Mouse (Mus musculus): Measurements from ENCODE around the gene Rps6ka1. TPM values are rescaled to one million over a fixed set of nuclear protein-coding genes. Genes with fewer than 3 reads are reported as not detected.

Rps6ka1 gene
- polyA plus RNA-seq, 1 experiment from 2014 or later = 34.9 TPM

DNA sequence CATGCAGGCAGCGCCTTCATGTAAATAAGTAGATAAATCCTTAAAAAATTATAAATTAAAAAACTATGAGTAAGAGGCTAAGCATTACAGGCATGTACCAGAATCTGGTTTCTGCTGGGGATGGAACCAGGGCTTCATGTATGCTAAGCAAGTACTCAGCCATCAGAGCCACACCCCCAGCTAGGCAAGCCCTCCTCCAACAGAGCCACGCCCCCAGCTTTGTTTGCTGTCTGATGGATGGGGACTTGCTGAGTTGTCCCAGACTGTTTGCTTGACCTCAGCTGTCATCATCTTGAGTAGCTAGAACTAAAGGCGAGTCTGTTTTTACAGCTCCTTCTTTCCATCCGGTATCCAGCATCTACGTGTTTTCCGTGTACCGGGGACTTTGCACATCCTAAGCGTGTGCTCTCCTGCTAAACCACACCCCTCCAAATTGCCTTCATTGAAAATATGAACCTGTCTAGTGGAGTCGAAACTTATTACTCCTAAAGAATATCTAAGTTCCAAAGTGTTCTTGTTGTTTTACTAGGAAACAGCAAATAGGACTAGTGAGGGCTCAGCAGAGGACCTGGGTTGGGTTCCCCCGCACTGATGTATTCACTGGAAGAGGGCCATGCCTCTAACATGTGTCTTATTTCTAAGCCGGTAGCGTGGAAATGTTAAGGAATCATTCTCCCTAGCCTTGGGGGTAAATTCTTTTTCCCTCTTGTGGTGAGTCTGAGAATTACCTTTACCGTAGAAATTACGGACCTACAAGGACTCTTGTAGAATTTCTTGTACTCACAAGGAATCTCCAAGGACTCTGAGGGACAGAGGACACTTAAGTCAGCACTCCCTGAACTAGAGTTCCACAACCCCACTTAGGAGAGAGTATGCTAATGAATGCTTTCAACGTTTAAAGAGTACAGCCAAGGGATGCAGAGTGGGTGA is 54.4 kb downstream of the Rps6ka1 start:
- 69% methylated on average over 15 of the region's 15 CpGs for WGBS
- Histone ChIP-seq H3K4me2 (ENCODE audit: low read depth, low read length) (no peak overlapping the region), H3K9ac (replicated peaks; ENCODE audit: low read length) (no peak overlapping the region), H3K36me3 (replicated peaks; ENCODE audit: control insufficient read depth, insufficient read depth, low read depth, low read length) (no peaks in the 10 kb centered on the region), H3K27ac (replicated peaks; ENCODE audit: low read depth, low read length) (no peak overlapping the region), H3K9me3 (replicated peaks; ENCODE audit: control insufficient read depth, low read length) (no peaks in the 10 kb centered on the region), H3K4me1 (ENCODE audit: control insufficient read depth, insufficient read depth, low read length) (no peaks in the 10 kb centered on the region; the same call in 1 of the 2 replicates), H3K4me3 (ENCODE audit: low read depth, low read length) (no peak overlapping the region), H3K27me3 (ENCODE audit: control insufficient read depth, insufficient read depth, low read length) (no peaks in the 10 kb centered on the region)
- DNase-seq (ENCODE audit: low spot score) = peak; percentile 51
- no peak for ATAC-seq (replicated peaks; ENCODE audit: insufficient number of reproducible peaks, low FRiP score, low TSS enrichment, low read depth)

DNA sequence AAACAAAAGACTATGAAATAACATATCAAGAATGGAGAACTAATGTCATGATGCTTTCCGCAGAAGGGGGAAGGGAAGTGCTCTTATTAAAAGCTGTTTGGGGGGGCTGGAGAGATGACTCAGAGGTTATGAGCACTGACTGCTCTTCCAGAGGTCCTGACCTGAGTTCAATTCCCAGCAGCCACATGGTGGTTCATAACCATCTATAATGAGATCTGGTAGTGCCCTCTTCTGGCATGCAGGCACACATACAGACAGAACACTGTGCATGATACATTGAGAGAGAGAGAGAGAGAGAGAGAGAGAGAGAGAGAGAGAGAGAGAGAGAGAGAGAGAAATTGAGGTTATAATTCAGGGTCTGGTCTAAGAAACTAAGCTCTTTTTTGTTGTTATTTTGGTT is 57.1 kb downstream of the Rps6ka1 start:
- Histone ChIP-seq H3K9me3 (replicated peaks; ENCODE audit: control insufficient read depth, low read length) (no peaks in the 10 kb centered on the region), H3K27me3 (ENCODE audit: control insufficient read depth, insufficient read depth, low read length) (no peaks in the 10 kb centered on the region), H3K36me3 (replicated peaks; ENCODE audit: control insufficient read depth, insufficient read depth, low read depth, low read length) (no peaks in the 10 kb centered on the region), H3K4me3 (ENCODE audit: low read depth, low read length) (no peak overlapping the region), H3K9ac (replicated peaks; ENCODE audit: low read length) (no peak overlapping the region), H3K27ac (replicated peaks; ENCODE audit: low read depth, low read length) (no peak overlapping the region), H3K4me1 (ENCODE audit: control insufficient read depth, insufficient read depth, low read length) (no peaks in the 10 kb centered on the region; the same call in 1 of the 2 replicates), H3K4me2 (ENCODE audit: low read depth, low read length) (no peak overlapping the region)
- ATAC-seq (replicated peaks; ENCODE audit: insufficient number of reproducible peaks, low FRiP score, low TSS enrichment, low read depth) (no peak), DNase-seq (ENCODE audit: low spot score) (no peak)
- WGBS = 100% methylated on average over 1 of the region's 1 CpGs

DNA sequence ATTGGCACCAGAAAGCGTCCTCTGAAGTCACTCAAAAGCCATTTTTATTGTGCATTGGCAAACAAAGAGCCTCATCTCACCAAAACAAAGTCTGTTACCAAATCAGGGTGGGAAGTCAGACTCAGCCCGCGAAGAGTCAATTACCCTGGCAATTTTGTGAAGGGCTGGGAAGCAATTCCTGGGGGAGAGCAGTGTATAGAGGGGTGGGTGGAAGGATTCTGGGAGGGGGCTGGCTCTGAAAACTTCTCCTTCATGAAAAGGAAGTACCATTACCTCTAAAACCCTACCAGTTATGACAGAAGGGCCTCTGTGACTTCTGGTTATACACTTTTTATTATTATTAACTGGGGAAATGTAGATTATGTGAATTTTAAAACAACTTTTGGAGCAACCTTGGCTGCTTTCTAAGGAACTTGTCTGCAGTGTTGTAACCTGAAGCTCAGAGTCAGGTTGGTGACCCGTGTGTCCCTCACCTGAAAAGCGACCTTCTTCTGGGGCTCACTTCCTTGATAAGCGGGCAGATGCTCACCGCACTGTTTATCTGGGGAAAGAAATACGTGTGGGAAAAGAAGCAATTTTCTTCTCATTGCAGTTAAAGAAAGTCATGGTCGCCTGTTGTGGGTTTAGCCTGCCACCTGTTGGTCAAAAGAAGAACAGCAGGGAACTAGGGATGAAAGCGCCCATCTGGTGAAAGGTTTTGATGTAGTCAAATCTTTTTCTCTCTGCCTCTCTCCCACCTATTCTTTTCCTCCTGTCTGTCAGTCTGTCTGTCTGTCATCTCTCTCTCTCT is 58.1 kb downstream of the Rps6ka1 start:
- 4% methylated on average over 10 of the region's 10 CpGs for WGBS
- Histone ChIP-seq H3K27ac (replicated peaks; ENCODE audit: low read depth, low read length) (no peak overlapping the region), H3K4me3 (ENCODE audit: low read depth, low read length) (no peak overlapping the region), H3K4me2 (ENCODE audit: low read depth, low read length) (no peak overlapping the region; the same call in 1 of the 2 replicates), H3K36me3 (replicated peaks; ENCODE audit: control insufficient read depth, insufficient read depth, low read depth, low read length) (no peaks in the 10 kb centered on the region), H3K9ac (replicated peaks; ENCODE audit: low read length) (no peak overlapping the region), H3K4me1 (ENCODE audit: control insufficient read depth, insufficient read depth, low read length) (no peaks in the 10 kb centered on the region; the same call in 1 of the 2 replicates), H3K27me3 (ENCODE audit: control insufficient read depth, insufficient read depth, low read length) (no peaks in the 10 kb centered on the region), H3K9me3 (replicated peaks; ENCODE audit: control insufficient read depth, low read length) (no peaks in the 10 kb centered on the region)
- DNase-seq (ENCODE audit: low spot score) (peak; percentile 84), ATAC-seq (replicated peaks; ENCODE audit: insufficient number of reproducible peaks, low FRiP score, low TSS enrichment, low read depth) (no peak)

DNA sequence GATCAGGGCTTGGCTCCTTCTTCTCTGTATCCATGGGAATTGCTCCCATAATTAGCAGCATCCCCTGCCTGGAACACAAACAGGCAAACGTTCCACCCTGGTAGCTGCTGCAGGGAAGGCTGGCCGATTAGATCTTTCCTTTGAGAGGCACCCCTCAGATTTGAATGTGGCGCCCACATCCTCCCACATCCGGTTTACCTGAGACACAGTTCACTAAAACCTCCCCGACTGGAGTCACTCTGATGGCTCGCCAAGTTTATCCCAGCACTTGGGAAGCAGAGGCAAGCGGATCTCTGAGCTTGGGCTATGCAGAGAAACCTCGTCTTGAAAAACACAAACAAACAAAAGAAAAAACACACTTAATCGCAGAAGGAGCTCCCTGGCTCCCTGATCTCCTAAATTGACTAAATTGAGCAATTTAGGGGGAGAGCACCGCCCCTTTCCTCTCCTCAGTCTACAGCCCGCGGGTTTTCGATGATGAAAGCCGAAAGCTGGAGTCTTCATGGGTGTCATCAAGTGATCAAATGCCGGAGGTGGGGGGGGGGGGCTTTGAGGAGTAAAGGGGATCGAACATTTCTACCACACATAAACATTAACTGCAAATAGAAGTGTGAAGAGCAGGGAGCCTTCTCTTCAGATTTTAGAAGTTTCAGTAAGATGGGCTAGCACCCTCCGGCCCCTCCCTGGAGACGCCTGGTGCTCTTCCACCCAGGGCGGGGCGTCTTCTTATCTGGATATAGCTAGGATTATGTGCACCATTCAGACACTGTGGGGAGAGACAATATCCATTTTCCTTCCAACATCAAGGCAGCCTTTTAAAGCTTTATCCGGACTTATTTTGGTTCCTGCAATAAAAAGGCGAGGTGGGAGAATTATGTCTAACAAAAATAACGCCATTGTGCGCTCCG is 59.5 kb downstream of the Rps6ka1 start:
- Histone ChIP-seq H3K9me3 (replicated peaks; ENCODE audit: control insufficient read depth, low read length) (no peaks in the 10 kb centered on the region), H3K4me1 (ENCODE audit: control insufficient read depth, insufficient read depth, low read length) (no peaks in the 10 kb centered on the region; the same call in 1 of the 2 replicates), H3K36me3 (replicated peaks; ENCODE audit: control insufficient read depth, insufficient read depth, low read depth, low read length) (no peaks in the 10 kb centered on the region), H3K4me2 (ENCODE audit: low read depth, low read length) (peak overlapping the region; percentile 16; the same call in 1 of the 2 replicates), H3K27ac (replicated peaks; ENCODE audit: low read depth, low read length) (no peak overlapping the region), H3K9ac (replicated peaks; ENCODE audit: low read length) (0 out of 2 replicates have a peak overlapping the region, but pooled peaks have one; percentile 18), H3K27me3 (ENCODE audit: control insufficient read depth, insufficient read depth, low read length) (no peaks in the 10 kb centered on the region), H3K4me3 (ENCODE audit: low read depth, low read length) (no peak overlapping the region)
- ATAC-seq (replicated peaks; ENCODE audit: insufficient number of reproducible peaks, low FRiP score, low TSS enrichment, low read depth) = no peak
- whole genome bisulfite sequencing = 30% methylated on average over 25 of the region's 25 CpGs
- DNase-seq (ENCODE audit: low spot score) = no peak

- Histone ChIP-seq H3K9me3 (replicated peaks; ENCODE audit: control insufficient read depth, low read length) (no peaks in the 10 kb centered on the region), H3K4me1 (ENCODE audit: control insufficient read depth, insufficient read depth, low read length) (no peaks in the 10 kb centered on the region; the same call in 1 of the 2 replicates), H3K27ac (replicated peaks; ENCODE audit: low read depth, low read length) (no peak overlapping the region), H3K4me2 (ENCODE audit: low read depth, low read length) (no peak overlapping the region), H3K27me3 (ENCODE audit: control insufficient read depth, insufficient read depth, low read length) (no peaks in the 10 kb centered on the region), H3K36me3 (replicated peaks; ENCODE audit: control insufficient read depth, insufficient read depth, low read depth, low read length) (no peaks in the 10 kb centered on the region), H3K9ac (replicated peaks; ENCODE audit: low read length) (no peak overlapping the region), H3K4me3 (ENCODE audit: low read depth, low read length) (no peak overlapping the region)
- DNase-seq (ENCODE audit: low spot score) (no peak), ATAC-seq (replicated peaks; ENCODE audit: insufficient number of reproducible peaks, low FRiP score, low TSS enrichment, low read depth) (no peak)
- 81% methylated on average over 6 of the region's 6 CpGs for WGBS
Observed at GRCm38 (mm10) chr4:133827354-133827753, 60.2 kb downstream of the Rps6ka1 start.

DNA sequence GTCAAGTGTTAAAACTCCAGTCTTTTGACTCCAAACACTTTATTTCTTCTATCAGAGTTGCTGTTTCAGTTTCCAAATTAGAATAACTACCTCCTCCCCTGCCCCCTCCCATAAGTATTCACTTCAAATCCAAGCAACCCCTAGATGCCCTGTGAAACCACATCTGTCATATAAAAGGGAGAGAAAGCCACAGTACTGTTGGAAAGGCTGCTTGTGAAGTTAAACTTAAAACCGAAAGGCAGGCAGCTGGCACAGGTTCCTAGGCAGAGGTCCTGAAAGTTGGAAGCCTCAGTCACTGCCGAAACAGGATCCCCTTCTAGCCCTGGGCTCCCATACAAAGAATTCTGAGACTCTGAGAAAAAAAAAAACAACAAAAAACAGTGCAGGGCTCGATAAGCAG is 61.9 kb downstream of the Rps6ka1 start:
- Histone ChIP-seq H3K4me3 (ENCODE audit: low read depth, low read length) (no peak overlapping the region), H3K9me3 (replicated peaks; ENCODE audit: control insufficient read depth, low read length) (no peaks in the 10 kb centered on the region), H3K4me1 (ENCODE audit: control insufficient read depth, insufficient read depth, low read length) (no peaks in the 10 kb centered on the region; the same call in 1 of the 2 replicates), H3K9ac (replicated peaks; ENCODE audit: low read length) (no peak overlapping the region), H3K4me2 (ENCODE audit: low read depth, low read length) (no peak overlapping the region), H3K36me3 (replicated peaks; ENCODE audit: control insufficient read depth, insufficient read depth, low read depth, low read length) (no peaks in the 10 kb centered on the region), H3K27ac (replicated peaks; ENCODE audit: low read depth, low read length) (no peak overlapping the region), H3K27me3 (ENCODE audit: control insufficient read depth, insufficient read depth, low read length) (no peaks in the 10 kb centered on the region)
- WGBS = 48% methylated on average over 3 of the region's 3 CpGs
- ATAC-seq (replicated peaks; ENCODE audit: insufficient number of reproducible peaks, low FRiP score, low TSS enrichment, low read depth) (no peak), DNase-seq (ENCODE audit: low spot score) (no peak)

DNA sequence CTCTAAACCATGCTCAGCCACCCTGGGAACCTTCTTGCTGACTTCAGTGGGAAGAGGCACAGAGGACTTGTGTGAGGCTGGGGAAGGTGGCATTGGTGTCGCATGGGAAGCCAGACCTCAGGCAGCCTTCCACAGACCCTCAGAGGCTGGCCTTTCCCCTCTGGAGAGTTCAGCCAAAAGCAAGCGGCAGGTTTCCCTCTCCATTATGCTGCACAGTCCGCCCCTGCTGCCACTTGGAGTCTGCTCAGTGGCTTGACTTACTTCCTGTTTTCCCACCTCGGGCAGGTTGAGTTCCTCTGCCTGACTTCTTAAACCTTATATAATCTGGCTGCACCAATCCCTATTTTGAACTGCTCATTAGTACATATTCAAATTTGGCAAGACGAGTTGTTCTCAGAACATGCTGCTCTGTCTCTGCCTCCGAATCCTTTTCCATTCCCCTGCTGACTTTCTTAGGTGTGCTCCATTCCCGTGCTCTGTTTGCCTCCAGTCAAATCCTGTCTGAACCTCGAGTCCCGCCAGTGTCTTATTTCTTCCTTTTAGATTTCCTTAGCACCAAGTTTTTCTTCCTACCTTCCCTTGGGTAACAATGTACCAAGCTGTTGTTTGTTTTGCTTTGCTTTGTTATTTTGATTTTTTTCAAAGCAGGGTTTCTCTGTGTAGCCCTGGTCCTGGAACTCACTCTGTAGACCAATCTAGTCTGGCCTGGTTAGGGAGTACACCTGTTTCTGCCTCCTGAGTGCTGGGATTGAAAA is 66.6 kb downstream of the Rps6ka1 start:
- DNase-seq (ENCODE audit: low spot score) (no peak), ATAC-seq (replicated peaks; ENCODE audit: insufficient number of reproducible peaks, low FRiP score, low TSS enrichment, low read depth) (no peak)
- Histone ChIP-seq H3K27me3 (ENCODE audit: control insufficient read depth, insufficient read depth, low read length) (no peaks in the 10 kb centered on the region), H3K9ac (replicated peaks; ENCODE audit: low read length) (no peak overlapping the region), H3K36me3 (replicated peaks; ENCODE audit: control insufficient read depth, insufficient read depth, low read depth, low read length) (no peaks in the 10 kb centered on the region), H3K4me2 (ENCODE audit: low read depth, low read length) (no peak overlapping the region), H3K4me3 (ENCODE audit: low read depth, low read length) (no peak overlapping the region), H3K9me3 (replicated peaks; ENCODE audit: control insufficient read depth, low read length) (no peaks in the 10 kb centered on the region), H3K4me1 (ENCODE audit: control insufficient read depth, insufficient read depth, low read length) (0 out of 2 replicates have a peak, but pooled peaks cover 4% of the 10 kb centered on the region), H3K27ac (replicated peaks; ENCODE audit: low read depth, low read length) (no peak overlapping the region)
- WGBS = 49% methylated on average over 9 of the region's 9 CpGs

All from embryonic facial prominence, embryonic 11.5 days (tissue).